Mouse (Mus musculus) small intestine, adult 2 months (tissue): Measurements from ENCODE around the gene Zfp979. TPM values are rescaled to one million over a fixed set of nuclear protein-coding genes. Genes with fewer than 3 reads are reported as not detected.
"Not testable (repeated sequence)": the region's sequence is repeated elsewhere in the genome, so short reads cannot be mapped to it uniquely, and the experiment has no call there.

Experiments used
- H3K27ac ChIP-seq: fragments of 200-500 bp; 2 replicates; pipeline ENCODE4 v1.5.1; 2012; ENCODE audit warnings: low read depth, low read length, control low read depth, inconsistent platforms; ENCODE audit not compliant: insufficient read depth
- H3K27me3 ChIP-seq: fragments of 200-500 bp; 2 replicates; pipeline ENCODE4 v1.6.1; 2012; ENCODE audit warnings: mild to moderate bottlenecking, moderate library complexity, low read length, inconsistent platforms; ENCODE audit not compliant: control insufficient read depth, insufficient read depth
- H3K36me3 ChIP-seq: fragments of 200-500 bp; 2 replicates; pipeline ENCODE4 v1.6.1; 2012; ENCODE audit warnings: mild to moderate bottlenecking, low read length, control low read depth, inconsistent platforms; ENCODE audit not compliant: control insufficient read depth, insufficient read depth
- H3K4me1 ChIP-seq: fragments of 200-500 bp; 2 replicates; pipeline ENCODE4 v1.6.1; 2012; ENCODE audit warnings: low read length, inconsistent platforms, mixed read lengths; ENCODE audit not compliant: control insufficient read depth, insufficient read depth, insufficient read length
- H3K4me3 ChIP-seq: fragments of 200-500 bp; 2 replicates; pipeline ENCODE4 v1.5.1; 2012; ENCODE audit warnings: low read depth, mild to moderate bottlenecking, control low read depth, inconsistent platforms, low read length, moderate library complexity
- CTCF ChIP-seq: fragments of 200-500 bp; IDR thresholded peaks from 2 replicates; pipeline ENCODE4 v1.5.1; 2012; ENCODE audit warnings: low read depth, mild to moderate bottlenecking, control low read depth, inconsistent platforms, low read length, moderate library complexity, mixed read lengths; ENCODE audit not compliant: insufficient replicate concordance, insufficient read length; ENCODE audit errors: extremely low read depth
- POLR2A ChIP-seq: fragments of 200-500 bp; IDR thresholded peaks from 2 replicates; pipeline ENCODE4 v1.6.1; 2012; ENCODE audit warnings: low read depth, mild to moderate bottlenecking, control low read depth, inconsistent platforms, low read length, moderate library complexity
- WGBS: fragments of 180-500 bp; shearing (Covaris S2); methylation state at CpG from one replicate; pipeline ENCODE4 v1.1.7; 2018; 5-methylcytosine and 5-hydroxymethylcytosine counted together
- polyA plus RNA-seq: library from polyadenylated mRNA; depleted of rRNA; stranded (reverse); fragments of >200 nt; gene quantifications from 2 replicates; pipeline ENCODE4 v1.2.3, GENCODE M21; 2012; rRNA removed

The Zfp979 gene
- polyA plus RNA-seq, 1 experiment, result not detected

- TF ChIP-seq POLR2A (no peak), CTCF (no peak)
- Histone ChIP-seq H3K27ac (no peak overlapping the region), H3K4me1 (no peaks in the 10 kb centered on the region), H3K27me3 (no peaks in the 10 kb centered on the region), H3K4me3 (no peak overlapping the region), H3K36me3 (no peaks in the 10 kb centered on the region)
- WGBS, result 46% methylated on average over 2 of the region's 2 CpGs
Observed at GRCm38 (mm10) chr4:147598831-147599230, 43.5 kb downstream of the Zfp979 start.

DNA sequence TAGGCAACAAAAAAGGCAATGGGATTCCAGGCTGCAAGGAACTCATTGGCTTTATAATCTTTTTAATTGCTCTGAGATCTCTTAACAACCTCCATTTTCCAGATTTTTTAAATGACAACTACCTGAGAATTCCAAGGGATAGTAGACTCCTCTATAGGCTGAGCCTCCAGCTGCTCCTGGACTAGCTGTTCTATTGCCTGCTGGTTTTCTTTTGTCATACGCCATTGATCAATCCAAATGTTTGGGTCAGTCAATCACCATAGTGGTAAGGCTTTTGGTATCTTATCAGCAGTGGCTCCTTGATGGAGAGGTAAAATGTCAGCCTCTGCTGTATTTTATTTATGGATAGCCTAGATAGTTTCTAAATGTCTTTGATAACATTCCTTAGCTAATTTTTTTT, 44.6 kb downstream of the Zfp979 start:
- no peak overlapping the region for H3K4me3 ChIP-seq
- TF ChIP-seq POLR2A (no peak), CTCF (no peak)
- no peaks in the 10 kb centered on the region for H3K27me3 ChIP-seq
- no peaks in the 10 kb centered on the region for H3K36me3 ChIP-seq
- H3K27ac ChIP-seq, result no peak overlapping the region
- H3K4me1 ChIP-seq, result no peaks in the 10 kb centered on the region
- WGBS, result 46% methylated on average over 1 of the region's 1 CpGs

DNA sequence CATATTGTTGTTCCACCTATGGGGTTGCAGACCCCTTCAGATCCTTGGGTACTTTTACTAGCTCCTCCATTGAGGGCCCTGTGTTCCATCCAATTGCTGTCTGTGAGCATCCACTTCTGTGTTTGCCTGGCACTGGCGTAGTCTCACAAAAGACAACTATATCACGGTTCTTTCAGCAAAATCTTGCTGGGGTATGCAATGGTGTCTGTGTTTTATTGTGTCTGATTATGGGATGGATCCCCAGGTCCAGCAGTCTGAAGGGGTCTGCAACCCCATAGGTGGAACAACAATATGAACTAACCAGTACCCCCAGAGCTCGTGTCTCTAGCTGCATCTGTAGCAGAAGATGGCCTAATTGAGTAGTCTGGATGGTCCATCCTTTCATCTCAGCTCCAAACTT, 47.7 kb downstream of the Zfp979 start:
- H3K4me1 ChIP-seq, H3K27me3 ChIP-seq, H3K36me3 ChIP-seq, H3K27ac ChIP-seq, H3K4me3 ChIP-seq: not testable (repeated sequence)
- WGBS, result 71% methylated on average over 3 of the region's 3 CpGs

DNA sequence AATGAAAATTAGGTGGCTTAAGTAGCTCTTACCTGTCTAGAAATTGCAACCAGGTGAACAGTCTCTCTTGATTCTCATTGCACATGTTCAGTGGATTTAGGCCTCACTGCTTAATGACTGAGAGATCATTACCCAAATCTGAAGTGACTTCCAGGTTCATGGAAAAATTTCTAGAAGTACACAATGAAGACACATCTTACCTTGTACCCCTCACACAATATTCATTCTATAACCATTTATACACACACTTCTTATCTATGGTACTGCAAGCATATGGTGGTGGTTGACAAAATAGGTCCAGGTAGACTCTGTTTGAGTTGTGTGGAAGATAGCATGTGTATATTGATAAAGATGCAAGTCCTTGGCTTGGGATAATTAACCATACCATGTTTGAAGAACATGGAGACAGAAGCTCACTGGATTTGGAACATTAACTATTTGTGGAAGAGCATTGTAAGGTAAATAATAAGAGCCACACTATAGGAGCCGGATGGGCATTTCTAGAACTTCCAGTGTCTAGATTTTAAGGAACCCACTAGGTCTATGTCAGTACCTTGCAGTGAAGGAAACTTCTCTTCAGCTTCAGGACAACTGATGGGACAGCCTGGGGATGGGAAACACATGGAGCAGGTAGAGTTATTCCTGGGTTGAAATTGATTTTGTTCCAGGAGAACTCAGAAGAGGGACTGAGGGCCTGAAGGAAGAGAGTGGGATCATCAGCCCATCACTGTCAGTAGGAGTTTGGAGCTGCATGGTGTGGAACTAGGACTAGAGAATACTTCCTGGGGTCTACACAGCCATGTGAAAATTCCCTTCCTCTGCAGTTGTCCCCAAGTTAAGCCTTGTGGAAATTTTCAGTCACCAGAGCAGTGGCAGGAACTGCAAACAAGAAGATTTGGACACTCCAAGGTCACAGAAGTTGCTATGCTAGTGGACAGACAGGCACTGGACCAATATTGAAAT, 55.5 kb downstream of the Zfp979 start:
- TF ChIP-seq POLR2A, result no peak
- no peak for TF ChIP-seq CTCF
- no peaks in the 10 kb centered on the region for H3K27me3 ChIP-seq
- no peaks in the 10 kb centered on the region for H3K4me1 ChIP-seq
- no peak overlapping the region for H3K4me3 ChIP-seq
- H3K36me3 ChIP-seq, result no peaks in the 10 kb centered on the region
- 55% methylated on average over 1 of the region's 1 CpGs for WGBS
- H3K27ac ChIP-seq, result no peak overlapping the region

- not testable (repeated sequence) for H3K27me3 ChIP-seq, H3K36me3 ChIP-seq, H3K4me3 ChIP-seq, H3K27ac ChIP-seq, H3K4me1 ChIP-seq
- WGBS, result 94% methylated on average over 4 of the region's 4 CpGs
Observed at GRCm38 (mm10) chr4:147579371-147579770, 62.9 kb downstream of the Zfp979 start.

GRCm38 (mm10) chr4:147571156-147571555, 71.2 kb downstream of the Zfp979 start:
- H3K4me3 ChIP-seq, H3K27me3 ChIP-seq, H3K4me1 ChIP-seq, H3K36me3 ChIP-seq, H3K27ac ChIP-seq: not testable (repeated sequence)
- 80% methylated on average over 8 of the region's 8 CpGs for WGBS

GRCm38 (mm10) chr4:147565426-147566220, 76.7 kb downstream of the Zfp979 start:
- 66% methylated on average over 6 of the region's 6 CpGs for WGBS
- Histone ChIP-seq H3K4me3 (no peak overlapping the region), H3K4me1 (no peaks in the 10 kb centered on the region), H3K27ac (no peak overlapping the region), H3K27me3 (no peaks in the 10 kb centered on the region), H3K36me3 (no peaks in the 10 kb centered on the region)
- no peak for TF ChIP-seq POLR2A
- TF ChIP-seq CTCF, result no peak

Other genes with a start within 250 kb of the Zfp979 start
- gene Zfp982, start 150.1 kb downstream of the Zfp979 start, polyA plus RNA-seq, result not detected in 2 replicates
- not detected in 2 replicates for gene Gm16503, start 102.3 kb downstream of the Zfp979 start, polyA plus RNA-seq
- gene Zfp985, start 89.2 kb downstream of the Zfp979 start, polyA plus RNA-seq, result not detected in 2 replicates
- gene Zfp534, start 60.0 kb upstream of the Zfp979 start, polyA plus RNA-seq, result not detected in 2 replicates
- gene Zfp984, start 167.3 kb upstream of the Zfp979 start, polyA plus RNA-seq, result 0.09 TPM in 1 of 2 replicates, not detected in the other
- 0.05 and 0.13 TPM in 2 replicates for gene Zfp933, start 205.9 kb upstream of the Zfp979 start, polyA plus RNA-seq
- 19.6 and 48.3 TPM in 2 replicates for gene Miip, start 226.3 kb upstream of the Zfp979 start, polyA plus RNA-seq
- 0.41 and 0.58 TPM in 2 replicates for gene Fv1, start 226.5 kb upstream of the Zfp979 start, polyA plus RNA-seq